ENCODE assay signal across 8 mouse cellular contexts in the genomic region with DNA sequence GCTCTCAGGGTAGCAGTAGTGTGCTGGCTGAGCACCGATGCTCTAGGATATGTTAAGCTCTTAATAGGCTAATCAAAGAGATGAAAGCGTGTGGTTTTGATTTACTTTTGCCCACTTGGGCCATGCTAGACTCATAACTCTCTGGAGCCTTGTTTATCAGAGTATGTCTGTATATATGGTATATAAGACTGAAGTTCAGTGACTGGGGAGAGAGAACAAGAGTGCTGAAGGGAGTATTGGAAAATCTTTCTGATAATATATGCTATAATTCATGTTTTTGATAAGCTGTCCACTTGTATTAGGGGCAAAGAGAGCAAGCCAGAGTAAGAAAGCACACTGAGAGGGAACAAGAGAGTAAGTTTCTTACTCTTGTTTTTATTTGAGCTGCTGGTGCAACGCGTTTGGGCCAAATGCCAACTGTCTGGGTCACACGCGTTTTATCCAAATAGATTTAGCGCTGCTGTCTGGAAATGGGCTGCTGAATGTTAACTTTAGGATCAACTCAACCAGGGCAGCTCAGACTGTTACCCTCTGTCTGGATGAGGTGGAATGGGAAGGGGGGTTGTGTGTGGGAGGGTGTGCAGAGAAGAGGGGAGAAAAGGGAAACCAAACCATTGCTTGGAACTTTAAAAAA. TPM values are rescaled to one million over a fixed set of nuclear protein-coding genes. Genes with fewer than 3 reads are reported as not detected.
DNase-seq lines count a peak whose midpoint lies in the region; ATAC-seq lines count a peak whose summit lies in the region.

No protein-coding gene starts in this region.

- H3K36me3 ChIP-seq in hindbrain, embryonic 11.5 days (ENCODE audit: control insufficient read depth, insufficient read depth, low read length) = no peaks in the 10 kb centered on the region

- no peaks in the 10 kb centered on the region for H3K9me3 ChIP-seq in hindbrain, embryonic 11.5 days (ENCODE audit: control insufficient read depth, low read length)

- peak overlapping the region; percentile 39 for H3K4me3 ChIP-seq in hindbrain, embryonic 11.5 days (ENCODE audit: low read depth, low read length)

- no peak overlapping the region for H3K27ac ChIP-seq in hindbrain, embryonic 11.5 days (ENCODE audit: low read depth, low read length)

- H3K27me3 ChIP-seq in hindbrain, embryonic 11.5 days (ENCODE audit: control insufficient read depth, insufficient read depth, low read length) = no peaks in the 10 kb centered on the region

- peak overlapping the region; percentile 62 for H3K4me2 ChIP-seq in hindbrain, embryonic 11.5 days (replicated peaks; ENCODE audit: low read depth, low read length)

- WGBS in hindbrain, embryonic 11.5 days = under 1% methylated on average over 7 of the region's 7 CpGs

- H3K9ac ChIP-seq in hindbrain, embryonic 11.5 days (ENCODE audit: low read depth, low read length) = peak overlapping the region; percentile 38

- no peak for DNase-seq in frontal cortex, postnatal 14 days (ENCODE audit: low spot score in 2 of 2)
- DNase-seq in cerebellum, adult 9-10 months = peak; percentile 46
- peak; percentile 27 to 30 for DNase-seq in frontal cortex, postnatal 36 days (ENCODE audit: low spot score in 2 of 2)
- DNase-seq in hindbrain, embryonic 11.5 days (ENCODE audit: low spot score) = peak; percentile 52
- peak; percentile 24 to 37 for DNase-seq in layer of hippocampus, postnatal 14 days (ENCODE audit: low spot score in 2 of 2)
- peak; percentile 78 to 80 for DNase-seq in lung, postnatal 4 days
- peak; percentile 46 to 65 for DNase-seq in right cerebral cortex, postnatal 10 days (ENCODE audit: low spot score in 2 of 2)

- ATAC-seq in frontal cortex, adult (ENCODE audit: low TSS enrichment) = peak; percentile 44; the same call in 1 of the 2 replicates
- peak; percentile 38; the same call in 1 of the 2 replicates for ATAC-seq in hindbrain, embryonic 11.5 days (ENCODE audit: low FRiP score)

- H3K4me1 ChIP-seq in hindbrain, embryonic 11.5 days (replicated peaks; ENCODE audit: control insufficient read depth, insufficient read depth, low read length) = no peaks in the 10 kb centered on the region

RNA-seq across cellular contexts. Expression of a gene that starts 0.7 kb away (rescaled TPM):
- polyA plus RNA-seq in hindbrain, embryonic 11.5 days (2014; fragmentation: Nextera tagmentation; extraction: Ambion mirVana) = 1.6 and 2.5 TPM in 2 replicates
- total RNA-seq in layer of hippocampus, postnatal 14 days (2021) = 1 to 10 TPM; 3.7 to 4.1 TPM

RNA-seq across cellular contexts. Expression of a gene that starts 59.7 kb away (rescaled TPM):
- 13.2 and 13.4 TPM in 2 replicates for polyA plus RNA-seq in hindbrain, embryonic 11.5 days (2014; fragmentation: Nextera tagmentation; extraction: Ambion mirVana)
- 10 to 100 TPM; 11.5 to 14.0 TPM for total RNA-seq in layer of hippocampus, postnatal 14 days (2021)

RNA-seq across cellular contexts. Expression of a gene that starts 59.9 kb away (rescaled TPM):
- polyA plus RNA-seq in hindbrain, embryonic 11.5 days (2014; fragmentation: Nextera tagmentation; extraction: Ambion mirVana) = 61.6 and 70.2 TPM in 2 replicates
- 1 to 10 TPM; 1.7 to 1.9 TPM for total RNA-seq in layer of hippocampus, postnatal 14 days (2021)

Comparison
In these comparisons a context has a peak if more than half of its experiments do, and no peak if none do; other contexts are left out.
1. DNase-seq: peak in cerebellum, adult 9-10 months (single experiment), frontal cortex, postnatal 36 days (2 of 2), hindbrain, embryonic 11.5 days (single experiment), layer of hippocampus, postnatal 14 days (2 of 2), lung, postnatal 4 days (2 of 2) and right cerebral cortex, postnatal 10 days (2 of 2); none in frontal cortex, postnatal 14 days (0 of 2).